Mouse (Mus musculus) gastrocnemius, adult 18-20 months (tissue): ENCODE data around the gene Lgr6. TPM values are rescaled to one million over a fixed set of nuclear protein-coding genes. Genes with fewer than 3 reads are reported as not detected.

Experiments
- DNase-seq: peaks from one replicate; pipeline ENCODE4 v3.0.0; 2021; ENCODE audit warnings: low spot score
- total RNA-seq, 2 experiments: library from RNA; stranded (reverse); gene quantifications; 2 replicates each; pipeline ENCODE4 v1.2.3; 2021

Lgr6 gene
- total RNA-seq, 2 experiments from 2014 or later = 0.11 to 0.57 TPM

- no peak for DNase-seq
Measured at GRCm38 (mm10) chr1:135079021-135079420, 26.1 kb downstream of the Lgr6 start.

GRCm38 (mm10) chr1:135076470-135076869 is 28.6 kb downstream of the Lgr6 start:
- no peak for DNase-seq

- no peak for DNase-seq
Measured at GRCm38 (mm10) chr1:135075270-135075669, 29.8 kb downstream of the Lgr6 start.

DNA sequence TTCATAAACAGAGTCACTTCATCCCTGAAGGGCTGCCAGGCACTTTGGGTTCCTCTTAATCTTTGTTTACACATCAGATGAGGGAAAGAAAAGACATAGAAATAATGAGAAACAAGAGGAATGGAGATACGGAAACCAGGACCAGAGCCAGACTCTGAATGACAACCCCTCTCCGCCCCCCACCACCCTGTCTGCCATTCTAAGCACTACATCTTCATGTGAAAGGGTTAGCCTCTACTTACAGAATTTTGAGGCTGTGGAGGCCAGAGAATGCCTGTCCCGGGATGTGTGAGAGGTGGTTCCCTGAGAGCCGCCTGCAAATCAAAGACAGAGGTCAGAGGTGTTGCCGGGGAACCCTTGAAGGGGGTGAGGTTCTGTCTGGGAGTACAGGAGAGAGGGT is 32.4 kb downstream of the Lgr6 start:
- no peak for DNase-seq

GRCm38 (mm10) chr1:135069841-135070240 is 35.2 kb downstream of the Lgr6 start:
- DNase-seq = no peak

GRCm38 (mm10) chr1:135064525-135064924 is 40.6 kb downstream of the Lgr6 start:
- DNase-seq = no peak

- no peak for DNase-seq
Measured at GRCm38 (mm10) chr1:135062936-135063335, 42.1 kb downstream of the Lgr6 start.

GRCm38 (mm10) chr1:135061300-135061699 is 43.8 kb downstream of the Lgr6 start:
- DNase-seq = no peak

GRCm38 (mm10) chr1:135060174-135060573 is 44.9 kb downstream of the Lgr6 start:
- no peak for DNase-seq

- DNase-seq = no peak
Measured at GRCm38 (mm10) chr1:135056901-135057300, 48.2 kb downstream of the Lgr6 start.

GRCm38 (mm10) chr1:135054121-135054520 is 51.0 kb downstream of the Lgr6 start:
- DNase-seq = peak; percentile 38

- DNase-seq = no peak
Measured at GRCm38 (mm10) chr1:135044439-135044838, 60.6 kb downstream of the Lgr6 start.

DNA sequence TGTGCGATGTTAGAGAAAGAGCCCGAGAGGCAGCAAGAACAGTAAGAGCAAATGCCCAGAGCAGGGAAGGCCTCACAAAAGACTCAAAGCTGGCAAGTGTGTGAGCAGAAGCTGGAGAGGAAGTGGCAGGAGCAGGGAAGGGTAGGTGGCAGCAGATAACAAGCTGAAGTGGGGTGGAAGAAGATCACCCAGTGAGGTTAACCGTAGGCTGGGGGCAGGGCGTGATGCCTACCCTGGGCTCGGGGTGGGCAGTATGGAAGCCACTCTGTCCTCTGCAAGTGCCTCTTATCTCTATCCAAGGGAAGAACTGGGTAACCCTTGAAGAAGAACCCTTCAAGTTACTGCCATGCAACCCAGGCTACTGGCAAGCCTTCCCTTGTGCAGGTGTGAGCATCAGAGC is 68.8 kb downstream of the Lgr6 start:
- DNase-seq = no peak

GRCm38 (mm10) chr1:135032658-135033057 is 72.4 kb downstream of the Lgr6 start:
- DNase-seq = no peak

GRCm38 (mm10) chr1:135030121-135030520 is 75.0 kb downstream of the Lgr6 start:
- DNase-seq = no peak

GRCm38 (mm10) chr1:135026275-135026674 is 78.8 kb downstream of the Lgr6 start:
- no peak for DNase-seq

- no peak for DNase-seq
Measured at GRCm38 (mm10) chr1:135023583-135023982, 81.5 kb downstream of the Lgr6 start.

DNA sequence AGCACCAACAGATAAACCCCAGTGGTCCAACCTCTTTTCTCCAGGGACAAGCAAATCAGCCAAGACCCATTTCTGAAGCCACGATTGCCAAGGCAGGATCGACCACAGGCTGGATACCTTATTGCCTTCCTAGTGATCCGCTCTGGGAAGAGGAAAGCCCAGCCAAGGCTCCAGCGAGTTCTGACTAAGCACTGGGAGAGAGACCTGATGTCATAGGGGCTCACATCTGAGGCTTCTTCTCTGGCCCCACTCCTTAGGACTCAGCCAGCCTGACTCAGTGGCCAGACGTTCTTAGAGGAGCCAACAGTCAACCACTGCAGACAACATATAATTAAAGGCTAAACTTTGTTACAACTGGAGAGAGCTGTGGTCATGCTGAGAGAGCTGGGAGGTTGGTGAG is 83.1 kb downstream of the Lgr6 start:
- DNase-seq = no peak

DNA sequence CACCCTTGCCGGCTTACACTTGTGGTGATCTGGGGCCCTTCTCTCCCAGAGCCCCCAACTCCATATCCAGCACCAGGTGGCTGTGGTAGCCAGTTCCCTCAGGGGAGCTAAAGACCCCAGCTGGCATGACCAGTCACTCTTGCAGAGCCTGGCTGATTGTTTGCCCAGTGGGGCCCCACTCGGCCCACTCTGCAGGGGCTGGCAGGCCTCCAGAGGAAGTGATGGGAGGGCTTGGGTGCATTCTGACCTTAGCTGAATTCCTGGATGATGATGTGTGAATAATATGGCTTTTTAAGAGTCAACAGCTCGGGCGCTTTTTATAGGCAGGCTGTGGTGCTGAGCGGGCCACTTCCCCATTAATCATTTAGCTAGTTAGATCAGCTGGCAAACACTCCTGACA is 84.1 kb downstream of the Lgr6 start:
- no peak for DNase-seq

DNA sequence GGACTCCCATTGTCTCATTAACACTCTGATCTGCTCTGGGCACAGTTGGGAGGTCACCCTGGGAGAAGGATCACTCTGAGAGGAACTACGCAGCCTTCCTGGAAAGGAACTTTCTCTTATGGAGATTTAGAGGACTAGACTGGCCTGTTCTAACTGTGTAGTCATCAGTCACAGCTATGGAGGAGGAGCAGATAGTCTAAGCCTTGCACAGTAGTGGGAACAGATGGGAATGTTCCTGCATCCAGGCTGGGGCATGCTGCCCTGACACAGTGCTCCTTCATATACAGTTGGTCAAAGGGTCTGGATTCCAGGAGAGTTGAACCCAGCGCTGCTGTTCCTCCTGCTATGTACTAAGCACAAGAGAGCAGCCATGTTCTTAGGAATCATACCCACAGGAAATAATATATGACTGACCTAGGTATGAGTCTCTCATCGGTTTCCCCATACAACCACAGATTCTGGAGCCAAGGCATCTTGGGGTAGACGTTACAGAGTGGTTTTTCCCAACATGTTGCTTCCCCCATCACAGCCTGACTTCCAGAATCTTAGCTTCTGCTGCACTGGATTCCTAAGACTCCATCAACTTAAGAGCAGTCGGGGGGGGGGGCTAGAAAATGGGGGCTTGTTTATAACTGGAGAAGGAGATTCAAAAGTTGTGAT is 84.7 kb downstream of the Lgr6 start:
- no peak for DNase-seq

DNA sequence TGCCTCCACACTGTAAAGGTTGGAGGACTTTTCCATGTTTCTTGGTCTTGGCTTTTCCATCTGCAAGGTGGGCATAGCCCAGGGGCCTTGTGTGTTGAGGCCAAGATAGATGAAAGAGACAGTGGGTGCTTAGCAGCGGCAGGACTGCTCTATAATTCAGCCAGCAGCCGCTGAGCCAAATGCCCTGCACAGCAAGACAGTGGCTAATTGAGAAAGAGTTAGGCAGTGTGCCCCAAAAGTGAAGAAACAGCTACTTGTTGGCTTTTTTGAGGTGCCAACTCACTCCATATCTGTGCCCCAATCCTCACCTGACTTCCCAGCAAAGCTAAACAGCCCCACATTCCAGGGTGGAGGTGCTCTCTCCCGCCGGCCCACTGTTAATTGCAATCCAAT is 85.3 kb downstream of the Lgr6 start:
- no peak for DNase-seq

DNA sequence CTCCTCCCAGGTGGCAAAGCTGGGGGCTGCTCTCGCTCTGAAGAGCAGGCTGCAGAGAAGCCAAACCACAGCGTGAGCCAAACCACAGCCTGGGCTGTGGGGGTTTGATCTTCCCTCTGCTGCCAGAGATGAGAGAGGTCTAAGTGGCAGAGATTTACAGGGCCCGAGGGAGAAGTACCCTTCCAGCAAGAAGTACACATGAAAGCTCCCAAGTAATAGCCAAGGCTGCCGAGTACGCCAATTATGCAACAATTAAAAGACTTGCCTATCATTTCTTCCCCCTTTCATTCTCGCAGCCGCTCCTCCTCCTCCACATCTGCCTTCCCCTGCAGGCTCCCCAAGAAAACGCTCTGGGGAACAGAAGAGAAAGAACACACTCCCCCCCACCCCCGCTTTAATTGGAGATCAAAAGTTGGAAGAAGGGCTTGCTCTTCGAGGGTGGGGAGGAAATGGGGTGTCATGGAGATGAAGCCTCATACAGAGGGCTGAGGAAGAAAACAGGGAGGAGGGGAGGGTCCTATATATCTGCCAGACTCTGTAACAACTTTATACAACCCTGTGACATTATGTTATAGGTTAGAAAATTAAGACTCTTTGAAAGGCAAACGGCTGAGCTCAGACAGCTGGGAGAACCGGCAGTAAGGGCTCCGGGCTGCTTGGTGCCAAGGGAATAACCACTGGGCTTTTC is 85.8 kb downstream of the Lgr6 start:
- DNase-seq = no peak

- peak; percentile 24 for DNase-seq
Measured at GRCm38 (mm10) chr1:135017656-135018015, 87.4 kb downstream of the Lgr6 start.
